Mouse (Mus musculus): ENCODE results near the gene Gm5741.

DNA sequence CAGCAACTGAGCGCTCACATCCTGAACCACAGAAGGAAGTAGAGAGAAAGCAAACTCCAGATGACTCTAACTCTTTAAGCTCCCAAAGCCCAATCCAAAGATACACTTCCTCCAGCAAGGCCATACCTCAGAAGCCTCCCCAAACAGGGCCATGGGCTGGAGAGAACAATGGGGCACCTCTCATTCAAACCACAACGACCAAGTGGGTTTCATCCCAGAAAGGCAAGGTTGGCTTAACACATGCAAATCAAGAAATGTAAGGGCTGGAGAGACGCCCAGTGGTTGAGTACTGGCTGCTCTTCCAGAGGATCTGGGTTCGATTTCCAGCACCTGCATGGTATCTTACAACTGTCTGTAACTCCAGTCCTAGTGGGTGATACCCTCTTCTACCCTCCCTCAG is 47.7 kb upstream of the Gm5741 start:
- no peak for TF ChIP-seq EP300 (IDR thresholded peaks at IDR 0.05; ENCODE audit: insufficient read depth, low read depth, low read length)
- TF ChIP-seq CTCF (IDR thresholded peaks at IDR 0.05) = no peak
